Mouse (Mus musculus): ENCODE measurements around the gene Olfr444.

The Olfr444 gene

GRCm38 (mm10) chr6:42948767-42949166 lies at the start of gene Olfr444:
Gene Olfr444, plus strand, starts transcription at chr6:42949067.
- DNase-seq, result no peak

DNA sequence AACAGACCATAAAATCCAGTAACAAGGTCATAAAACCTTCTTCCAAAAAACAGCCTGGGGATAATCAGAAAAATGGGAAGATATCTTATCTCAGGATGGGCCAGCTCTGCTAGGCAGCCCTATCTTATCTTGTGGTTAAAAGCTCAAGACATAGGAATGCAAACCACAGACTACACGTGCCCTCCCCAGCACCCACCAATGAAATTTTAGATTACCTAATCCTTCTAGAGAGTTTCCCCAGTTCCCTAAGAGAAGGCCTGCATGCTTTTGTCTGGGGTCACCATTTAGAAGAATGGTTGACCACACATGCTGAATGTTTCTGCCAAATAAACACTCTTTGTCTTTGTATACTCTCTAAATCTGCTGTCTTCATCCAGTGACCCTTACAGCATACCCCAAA lies 48.5 kb upstream of the Olfr444 start:
- DNase-seq, result no peak

GRCm38 (mm10) chr6:42908578-42908977 lies 40.3 kb upstream of the Olfr444 start, which contains the start of gene Olfr447:
Gene Olfr447, plus strand, starts transcription at chr6:42908878.
- no peak for DNase-seq

GRCm38 (mm10) chr6:42921077-42921476 lies 27.8 kb upstream of the Olfr444 start, which contains the start of gene Olfr446:
Gene Olfr446, plus strand, starts transcription at chr6:42921377.
- no peak for DNase-seq

- no peak for DNase-seq
Measured at GRCm38 (mm10) chr6:42980377-42980776, 31.5 kb downstream of the Olfr444 start.
